Mouse (Mus musculus) neutrophil, adult 5-6 weeks (primary cell): ENCODE results near the gene Nt5dc1. TPM values are rescaled to one million over a fixed set of nuclear protein-coding genes. Genes with fewer than 3 reads are reported as not detected.
"Not testable (repeated sequence)": the region's sequence is repeated elsewhere in the genome, so short reads cannot be mapped to it uniquely, and the experiment has no call there.

Source experiments
- ATAC-seq: fragments of 151-379, 151-347 bp; 2 replicates; pipeline ENCODE4 v1.8.0; 2017; ENCODE audit warnings: mild to moderate bottlenecking, moderate TSS enrichment; ENCODE audit not compliant: insufficient number of reproducible peaks, poor library complexity, low FRiP score, severe bottlenecking; ENCODE audit errors: extremely low read depth
- total RNA-seq: library from RNA; stranded (forward); fragments of 200-1000 nt; gene quantifications from 2 replicates; pipeline ENCODE4 v1.2.3, GENCODE M21; 2017

Nt5dc1 gene
- total RNA-seq, 1 experiment from 2014 or later = 37.7 TPM

DNA sequence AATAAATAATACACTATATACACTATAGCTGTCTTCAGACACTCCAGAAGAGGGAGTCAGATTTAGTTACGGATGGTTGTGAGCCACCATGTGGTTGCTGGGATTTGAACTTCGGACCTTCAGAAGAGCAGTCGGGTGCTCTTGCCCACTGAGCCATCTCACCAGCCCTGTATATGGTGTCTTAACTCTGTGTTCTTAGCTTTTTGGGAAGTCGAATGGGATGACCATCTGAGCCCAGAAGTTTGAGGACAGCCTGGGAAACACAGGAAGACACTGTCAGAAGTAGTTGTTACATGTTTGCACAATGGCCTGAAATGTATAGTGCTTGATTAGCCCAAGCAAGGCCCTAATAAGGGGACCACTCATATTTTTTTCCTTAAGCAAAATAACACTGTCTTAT lies 153.2 kb downstream of the Nt5dc1 start:
- no peak for ATAC-seq

DNA sequence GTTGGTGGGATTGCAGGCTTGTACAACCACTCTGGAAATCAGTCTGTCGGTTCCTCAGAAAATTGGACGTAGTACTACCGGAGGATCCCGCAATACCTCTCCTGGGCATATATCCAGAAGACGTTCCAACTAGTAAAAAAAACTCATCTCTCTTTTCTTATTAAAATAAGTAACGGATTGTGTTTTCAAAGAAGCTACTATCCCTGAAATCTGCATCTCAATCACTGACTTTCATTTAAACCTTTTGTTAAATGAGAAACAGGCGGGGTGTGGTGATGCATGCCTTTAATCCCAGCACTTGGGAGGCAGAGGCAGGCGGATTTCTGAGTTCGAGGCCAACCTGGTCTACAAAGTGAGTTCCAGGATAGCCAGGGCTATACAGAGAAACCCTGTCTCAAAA lies 165.5 kb downstream of the Nt5dc1 start:
- not testable (repeated sequence) for ATAC-seq

GRCm38 (mm10) chr10:34249594-34249993 lies 168.8 kb downstream of the Nt5dc1 start:
- no peak for ATAC-seq

GRCm38 (mm10) chr10:34247757-34248156 lies 170.6 kb downstream of the Nt5dc1 start:
- no peak for ATAC-seq

DNA sequence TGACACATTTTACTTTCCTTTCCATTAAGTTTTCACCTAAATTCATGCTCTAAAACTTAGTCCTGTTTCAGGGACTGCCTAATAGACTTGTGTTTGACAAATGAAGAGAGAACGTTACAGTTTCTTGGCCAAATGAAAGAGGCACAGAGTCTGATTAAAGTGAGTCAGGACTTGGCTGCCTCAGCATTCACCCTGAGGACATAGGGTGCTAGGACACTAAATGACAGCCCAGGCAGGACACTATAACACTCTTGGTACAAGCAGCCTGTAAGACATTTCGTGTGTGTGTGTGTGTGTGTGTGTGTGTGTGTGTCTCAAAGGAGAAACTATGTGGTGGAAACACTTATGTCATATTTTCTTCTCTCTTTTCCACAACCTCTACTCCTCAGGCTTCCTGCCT lies 172.2 kb downstream of the Nt5dc1 start:
- ATAC-seq = no peak

- no peak for ATAC-seq
These were observed 173.6 kb downstream of the Nt5dc1 start for GRCm38 (mm10) chr10:34244745-34245144.

DNA sequence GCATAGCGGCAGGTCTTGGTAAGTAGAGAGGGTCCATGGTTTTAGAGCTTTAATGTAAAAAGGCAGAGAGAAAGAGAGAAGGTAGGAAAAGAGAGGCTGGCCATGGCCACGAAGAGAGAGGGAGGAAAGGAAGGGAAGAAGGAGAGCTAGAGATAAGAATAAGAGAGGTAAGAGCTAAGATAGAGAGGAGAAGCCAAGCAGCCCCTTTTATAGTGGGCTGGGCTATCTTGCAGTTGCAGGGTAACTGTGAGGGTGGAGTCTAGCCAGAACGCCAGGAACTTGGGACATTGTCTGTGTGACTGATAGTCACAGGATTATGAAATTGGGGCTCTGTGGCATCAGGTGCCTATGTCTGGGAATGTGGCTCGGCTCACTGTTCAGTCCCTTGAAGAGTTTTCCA lies 179.8 kb downstream of the Nt5dc1 start:
- no peak for ATAC-seq

Other genes with a start within 250 kb of the Nt5dc1 start
- 4.7 and 5.1 TPM in 2 replicates for gene Dse, start 210.8 kb downstream of the Nt5dc1 start, total RNA-seq
- gene Tspyl1, start 136.4 kb downstream of the Nt5dc1 start, total RNA-seq = 90.4 and 96.0 TPM in 2 replicates
- 7.7 and 11.7 TPM in 2 replicates for gene Tspyl4, start 121.1 kb downstream of the Nt5dc1 start, total RNA-seq
- 0.12 TPM in 2 replicates for gene Col10a1, start 28.6 kb downstream of the Nt5dc1 start, total RNA-seq
- gene Frk, start 64.8 kb upstream of the Nt5dc1 start, total RNA-seq = 1.0 and 1.4 TPM in 2 replicates